Mouse (Mus musculus): ENCODE results near the gene Abcf1. TPM values are rescaled to one million over a fixed set of nuclear protein-coding genes. Genes with fewer than 3 reads are reported as not detected.

The Abcf1 gene
- 116 TPM for total RNA-seq (2023)

DNA sequence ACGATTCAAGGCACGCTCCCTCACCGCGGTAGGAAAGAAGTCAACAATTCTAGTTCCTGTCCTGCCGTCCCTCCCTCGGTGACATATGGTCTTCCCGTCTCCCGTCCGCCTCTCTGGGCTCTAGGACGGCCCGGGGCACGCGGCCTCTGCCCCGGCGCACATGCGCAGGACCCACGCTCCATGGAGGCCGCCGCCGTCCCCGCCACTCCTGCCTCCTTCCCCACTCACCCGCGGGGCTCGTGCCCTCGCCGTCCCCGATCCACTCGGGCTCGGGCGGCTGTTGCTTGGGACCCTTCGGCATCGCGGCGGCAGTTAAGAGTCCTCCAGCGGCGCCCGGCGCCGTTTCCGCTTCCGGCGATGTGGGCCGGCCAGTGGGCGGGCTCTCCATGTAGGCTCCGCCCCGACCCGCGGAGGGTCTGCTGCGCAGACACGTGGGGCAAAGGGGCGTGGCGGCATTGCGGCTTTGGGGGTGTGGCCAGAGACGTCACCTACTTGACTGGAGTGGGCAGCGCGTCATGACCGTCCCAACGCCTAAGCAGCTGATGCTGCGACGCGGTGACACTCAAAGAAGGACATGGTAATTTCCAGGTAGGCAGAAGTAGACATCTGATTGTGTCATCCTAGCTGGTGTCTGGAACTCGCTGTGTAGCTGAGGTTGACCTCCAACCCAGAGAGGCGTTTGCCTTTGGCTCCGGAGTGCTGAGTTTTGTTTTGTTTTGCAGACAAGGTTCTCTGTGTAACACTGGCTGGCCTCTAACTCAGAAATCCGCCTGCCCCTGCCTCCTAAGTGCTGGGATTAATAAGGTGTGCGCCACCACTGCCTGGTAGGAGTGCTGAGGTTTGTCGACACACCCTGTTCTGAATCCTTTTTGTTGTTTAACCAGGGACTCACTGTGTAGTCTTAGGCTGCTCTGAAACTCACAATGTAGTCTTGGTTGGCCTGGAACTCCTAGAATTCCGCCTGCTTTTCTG lies at the start of gene Abcf1:
Abcf1 (minus strand) TSS at position 344 of the 972 bp plus-strand sequence.

GRCm38 (mm10) chr17:35979401-35980362 lies 10.1 kb upstream of the Abcf1 start, which contains the start of the genes Gnl1 and Prr3:
Gene Gnl1, plus strand, starts transcription at chr17:35979851.
Gene Prr3, minus strand, starts transcription at chr17:35980236.

GRCm38 (mm10) chr17:35916297-35917142 lies 53.0 kb downstream of the Abcf1 start, which contains the start of the genes Mrps18b and Ppp1r10:
Gene Mrps18b, minus strand, starts transcription at chr17:35916389.
Gene Ppp1r10, plus strand, starts transcription at chr17:35916434.

DNA sequence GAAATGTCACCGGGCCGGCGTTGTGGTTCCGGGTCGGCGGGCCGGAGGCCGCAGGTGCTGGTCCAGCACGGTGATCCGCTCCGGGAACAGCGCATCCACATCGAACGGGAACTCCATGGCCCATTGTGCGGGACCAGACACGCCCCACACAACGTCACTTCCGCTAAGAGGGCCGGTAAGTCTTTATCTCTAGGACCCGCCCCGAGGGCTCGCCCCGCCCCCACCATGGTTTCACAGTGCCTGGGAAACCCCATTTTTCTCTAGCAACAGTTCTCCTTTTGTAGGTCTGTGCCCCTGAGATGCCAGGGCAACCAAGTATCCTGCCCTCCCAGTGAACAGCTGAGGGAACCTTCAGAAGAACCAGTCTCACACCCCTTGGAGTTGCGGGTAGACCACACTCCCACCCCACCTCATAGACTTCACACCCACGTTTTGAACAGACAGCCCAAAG lies 59.6 kb downstream of the Abcf1 start, which contains the start of gene Atat1:
Atat1 (minus strand) TSS at position 157 of the 451 bp plus-strand sequence.

Other genes with a start within 250 kb of the Abcf1 start
- 10.8 TPM for gene Ier3, start 148.1 kb downstream of the Abcf1 start, total RNA-seq (2023)
- 52.4 TPM for gene Flot1, start 146.5 kb downstream of the Abcf1 start, total RNA-seq (2023)
- 692 TPM for gene Tubb5, start 131.5 kb downstream of the Abcf1 start, total RNA-seq (2023)
- gene Mdc1, start 128.2 kb downstream of the Abcf1 start, total RNA-seq (2023): 76.2 TPM
- 16.8 TPM for gene Nrm, start 108.4 kb downstream of the Abcf1 start, total RNA-seq (2023)
- gene Ppp1r18, start 104.2 kb downstream of the Abcf1 start, total RNA-seq (2023): 239 TPM
- gene Dhx16, start 89.9 kb downstream of the Abcf1 start, total RNA-seq (2023): 109 TPM
- gene 2310061I04Rik, start 72.3 kb downstream of the Abcf1 start, total RNA-seq (2023): 23.7 TPM
- gene Atat1, start 59.7 kb downstream of the Abcf1 start, total RNA-seq (2023): 8.6 TPM
- gene Mrps18b, start 53.4 kb downstream of the Abcf1 start, total RNA-seq (2023): 67.6 TPM
- 156 TPM for gene Ppp1r10, start 53.3 kb downstream of the Abcf1 start, total RNA-seq (2023)
- gene Gnl1, start 10.1 kb upstream of the Abcf1 start, total RNA-seq (2023): 51.7 TPM
- gene Prr3, start 10.5 kb upstream of the Abcf1 start, total RNA-seq (2023): 47.3 TPM
- gene H2-T24, start 50.8 kb upstream of the Abcf1 start, total RNA-seq (2023): 22.1 TPM
- gene H2-T23, start 63.1 kb upstream of the Abcf1 start, total RNA-seq (2023): 301 TPM
- 184 TPM for gene H2-T22, start 73.0 kb upstream of the Abcf1 start, total RNA-seq (2023)
- 1.0 TPM for gene Gm6034, start 73.2 kb upstream of the Abcf1 start, total RNA-seq (2023)
- gene Gm11127, start 88.6 kb upstream of the Abcf1 start, total RNA-seq (2023): 81.8 TPM
- 9.5 TPM for gene Gm19684, start 151.9 kb upstream of the Abcf1 start, total RNA-seq (2023)
- gene Gm7030, start 159.7 kb upstream of the Abcf1 start, total RNA-seq (2023): 17.0 TPM
- gene Gm8909, start 198.8 kb upstream of the Abcf1 start, total RNA-seq (2023): 0.83 TPM
- 3.4 TPM for gene H2-T3, start 220.5 kb upstream of the Abcf1 start, total RNA-seq (2023)